11 mouse cellular contexts compared by ENCODE assay signal in the genomic region with DNA sequence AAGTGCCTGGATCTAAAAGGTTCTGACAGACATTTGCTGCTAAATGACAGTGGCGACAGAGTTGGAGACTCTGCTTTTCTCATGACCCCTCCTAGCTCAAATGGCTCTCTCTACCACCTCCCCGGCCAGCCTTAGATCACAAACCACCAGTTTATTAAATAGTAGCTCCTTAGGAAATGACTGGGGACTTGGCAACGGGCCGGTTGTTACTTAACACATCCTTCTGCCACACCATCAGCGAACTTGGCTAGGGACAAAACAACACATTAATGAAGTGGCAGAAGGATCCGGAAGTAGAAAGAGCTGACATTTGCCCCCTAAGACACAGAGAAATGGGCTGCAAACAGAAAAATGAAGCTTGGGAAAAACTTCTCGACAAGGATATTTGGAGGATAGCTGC.
DNase-seq lines count a peak whose midpoint lies in the region; ATAC-seq and TF ChIP-seq lines count a peak whose summit lies in the region.
"Had no signal": no experiment of that assay in that cellular context is flagged by ENCODE, and none has a peak within 500 bp of the region (broad histone marks: within the 10 kb centered on the region; RNA-seq: fewer than 3 reads in every experiment).

No protein-coding gene starts in this region.

- peak; percentile 9 to 10 for DNase-seq in cerebellum, postnatal 36 days
- DNase-seq in cerebellum, adult 9-10 months: no peak
- peak; percentile 66 for DNase-seq in kidney, adult 18-20 months
- no peak for DNase-seq in midbrain, postnatal 0 days (ENCODE audit: low spot score)
- no peak for DNase-seq in urinary bladder, postnatal 25 days (ENCODE audit: low spot score)
- DNase-seq in spleen, postnatal 4 days (ENCODE audit: low spot score in 2 of 2): no peak
- DNase-seq: B cell, adult 2 months; cerebellum, adult 11 months had no signal

- no peaks in the 10 kb centered on the region for H3K9me3 ChIP-seq in lung, embryonic 15.5 days
- H3K9me3 ChIP-seq in midbrain, postnatal 0 days (ENCODE audit: low read length): no peaks in the 10 kb centered on the region
- H3K9me3 ChIP-seq: stomach, embryonic 15.5 days had no signal

- H3K4me1 ChIP-seq in brown adipose tissue, adult 24 weeks (ENCODE audit: control insufficient read depth, insufficient read depth, insufficient read length, low read length): peaks cover 9% of the 10 kb centered on the region
- H3K4me1 ChIP-seq in lung, embryonic 15.5 days: peaks cover 61% of the 10 kb centered on the region
- 0 out of 2 replicates have a peak, but pooled peaks cover 6% of the 10 kb centered on the region for H3K4me1 ChIP-seq in midbrain, postnatal 0 days (ENCODE audit: insufficient read depth, low read length)

- H3K9ac ChIP-seq in lung, embryonic 15.5 days: no peak overlapping the region
- H3K9ac ChIP-seq in midbrain, postnatal 0 days (replicated peaks; ENCODE audit: low read length, poor library complexity, severe bottlenecking): no peak overlapping the region
- H3K9ac ChIP-seq: stomach, embryonic 15.5 days had no signal

- peak overlapping the region; percentile 73 for H3K27ac ChIP-seq in brown adipose tissue, adult 24 weeks (replicated peaks; ENCODE audit: low read depth, low read length)
- H3K27ac ChIP-seq in lung, embryonic 15.5 days: peak overlapping the region; percentile 89
- H3K27ac ChIP-seq in midbrain, postnatal 0 days (ENCODE audit: low read depth, low read length): no peak overlapping the region
- H3K27ac ChIP-seq: stomach, embryonic 15.5 days had no signal

- TF ChIP-seq CTCF in midbrain, postnatal 0 days (IDR thresholded peaks at IDR 0.05): no peak

- ATAC-seq in lung, embryonic 15.5 days (ENCODE audit: borderline replicate concordance, extremely low read depth, low FRiP score, low TSS enrichment): peak; percentile 80
- no peak for ATAC-seq in midbrain, postnatal 0 days (ENCODE audit: low FRiP score)

- 30% methylated on average over 7 of the region's 7 CpGs for WGBS in lung, embryonic 15.5 days
- WGBS in midbrain, postnatal 0 days: 82% methylated on average over 7 of the region's 7 CpGs

- no peaks in the 10 kb centered on the region for H3K27me3 ChIP-seq in lung, embryonic 15.5 days
- no peaks in the 10 kb centered on the region for H3K27me3 ChIP-seq in midbrain, postnatal 0 days (ENCODE audit: insufficient read depth, low read length)
- H3K27me3 ChIP-seq: stomach, embryonic 15.5 days had no signal

- peak overlapping the region; percentile 28 for H3K4me2 ChIP-seq in lung, embryonic 15.5 days
- no peak overlapping the region for H3K4me2 ChIP-seq in midbrain, postnatal 0 days (ENCODE audit: low read depth, low read length, poor library complexity, severe bottlenecking)
- H3K4me2 ChIP-seq: stomach, embryonic 15.5 days had no signal

- H3K4me3 ChIP-seq in brown adipose tissue, adult 24 weeks (ENCODE audit: insufficient read depth, low read depth, low read length): no peak overlapping the region
- no peak overlapping the region for H3K4me3 ChIP-seq in lung, embryonic 15.5 days
- H3K4me3 ChIP-seq in midbrain, postnatal 0 days (ENCODE audit: low read depth, low read length): no peak overlapping the region
- H3K4me3 ChIP-seq: stomach, embryonic 15.5 days had no signal

- no peaks in the 10 kb centered on the region for H3K36me3 ChIP-seq in lung, embryonic 15.5 days
- no peaks in the 10 kb centered on the region for H3K36me3 ChIP-seq in midbrain, postnatal 0 days (ENCODE audit: insufficient read depth, low read length)
- H3K36me3 ChIP-seq: stomach, embryonic 15.5 days had no signal

Comparison
In these comparisons a context has a peak if more than half of its experiments do, and no peak if none do; other contexts are left out.
1. DNase-seq: peak in cerebellum, postnatal 36 days (2 of 2) and kidney, adult 18-20 months (single experiment); none in cerebellum, adult 9-10 months (single experiment), midbrain, postnatal 0 days (single experiment), urinary bladder, postnatal 25 days (single experiment) and spleen, postnatal 4 days (0 of 2).